Mouse (Mus musculus): ENCODE measurements around the gene Ndufc1. TPM values are rescaled to one million over a fixed set of nuclear protein-coding genes. Genes with fewer than 3 reads are reported as not detected.
"Not testable (repeated sequence)": the region's sequence is repeated elsewhere in the genome, so short reads cannot be mapped to it uniquely, and the experiment has no call there.

The Ndufc1 gene
- total RNA-seq, 2 experiments from 2014 or later: 989 to 1,053 TPM

DNA sequence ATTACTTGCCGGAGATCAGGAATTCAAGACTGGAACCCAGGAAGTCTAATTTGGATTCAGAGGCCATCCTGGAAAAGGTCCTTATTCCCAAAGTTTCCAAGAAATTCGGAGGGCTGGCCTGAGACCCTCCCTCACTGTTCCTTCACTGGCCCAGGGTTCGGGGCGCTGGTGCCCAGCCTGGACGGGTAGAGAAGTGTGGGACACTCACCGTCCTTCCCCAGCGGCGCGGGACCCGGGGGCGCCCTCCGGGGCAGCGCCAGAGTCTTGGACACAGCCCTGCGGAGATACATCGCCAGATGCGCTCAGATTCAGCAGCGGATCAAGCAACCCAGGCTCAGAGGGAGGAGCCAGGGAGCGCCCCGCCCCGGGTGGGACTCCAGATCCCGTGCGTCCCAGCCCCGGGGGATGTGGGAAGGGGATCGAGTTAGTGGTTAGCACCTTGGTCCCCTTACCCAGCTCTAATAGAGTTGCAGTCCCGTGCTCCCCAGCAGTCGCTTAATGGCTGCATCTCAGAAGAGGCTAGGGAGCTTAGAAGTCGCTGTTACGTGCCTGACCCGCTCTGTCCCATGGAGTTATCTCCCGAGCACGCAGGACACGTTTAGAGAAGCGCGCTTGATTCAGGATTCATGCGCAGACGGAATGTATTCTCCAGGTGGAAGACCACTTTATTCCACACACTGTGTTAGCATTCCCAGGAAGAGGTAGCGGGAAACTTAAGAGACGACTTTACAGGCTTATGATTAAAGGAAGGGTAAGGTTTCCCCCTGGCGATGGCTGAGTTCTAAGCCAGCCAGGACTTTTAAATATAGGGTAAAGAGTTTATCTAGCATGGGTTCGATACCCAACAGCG is 12.3 kb downstream of the Ndufc1 start, which contains the start of gene Mgarp:
Gene Mgarp, minus strand, starts transcription at position 520 of the 850 bp plus-strand sequence.
- DNase-seq: peak; percentile 91

DNA sequence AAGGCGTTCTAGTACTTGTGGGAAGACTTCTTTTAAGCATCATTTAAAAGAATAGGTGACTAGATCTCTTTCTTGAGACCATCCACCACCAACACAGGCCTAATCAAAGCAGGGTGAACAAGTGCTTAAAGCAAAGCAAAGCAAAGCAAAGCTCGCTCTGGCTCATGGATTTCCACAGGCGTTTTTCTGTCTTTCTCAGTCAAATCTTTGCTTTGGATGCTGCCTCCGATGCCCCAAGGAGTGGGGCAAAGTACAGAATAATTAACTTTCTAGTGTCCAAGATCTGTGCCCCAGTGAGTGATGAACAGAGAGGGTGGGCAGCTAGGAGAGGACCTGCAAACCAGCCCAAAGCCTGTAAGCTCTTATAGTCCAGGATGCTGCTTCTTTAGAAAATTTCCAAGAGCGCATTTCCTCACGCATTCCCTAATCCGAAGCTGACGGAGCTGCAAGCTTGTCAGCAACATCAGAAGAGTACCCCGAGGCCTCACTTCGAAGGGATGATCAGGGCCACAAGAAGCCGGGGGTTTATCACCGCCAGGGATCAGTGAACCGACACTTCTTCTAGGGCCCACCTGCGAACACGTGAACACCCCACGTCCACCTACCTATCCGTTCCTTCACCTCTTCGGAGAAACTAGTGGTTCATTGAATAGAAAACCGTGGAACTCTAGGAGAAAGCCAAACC is 13.2 kb downstream of the Ndufc1 start:
- no peak for DNase-seq

- DNase-seq: no peak
These were observed 13.9 kb downstream of the Ndufc1 start for GRCm38 (mm10) chr3:51394881-51395280.

DNA sequence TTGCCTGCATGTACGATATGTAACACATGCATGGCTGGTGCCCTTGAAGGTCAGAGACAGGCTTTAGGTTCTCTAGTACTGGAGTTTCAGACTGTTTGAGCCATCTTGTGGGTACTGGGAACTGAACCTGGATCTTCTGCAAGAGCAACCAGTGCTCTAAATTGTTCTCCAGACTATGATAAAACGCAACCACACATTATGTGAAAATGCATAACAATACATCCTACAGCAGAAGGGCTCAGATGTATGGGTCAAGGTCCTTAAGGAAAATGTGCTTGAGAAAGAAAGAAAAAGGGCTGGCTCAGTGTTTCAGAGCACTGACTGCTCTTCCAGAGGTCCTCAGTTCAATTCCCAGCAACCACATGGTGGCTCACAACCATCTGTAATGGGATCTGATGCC is 15.1 kb downstream of the Ndufc1 start:
- no peak for DNase-seq

DNA sequence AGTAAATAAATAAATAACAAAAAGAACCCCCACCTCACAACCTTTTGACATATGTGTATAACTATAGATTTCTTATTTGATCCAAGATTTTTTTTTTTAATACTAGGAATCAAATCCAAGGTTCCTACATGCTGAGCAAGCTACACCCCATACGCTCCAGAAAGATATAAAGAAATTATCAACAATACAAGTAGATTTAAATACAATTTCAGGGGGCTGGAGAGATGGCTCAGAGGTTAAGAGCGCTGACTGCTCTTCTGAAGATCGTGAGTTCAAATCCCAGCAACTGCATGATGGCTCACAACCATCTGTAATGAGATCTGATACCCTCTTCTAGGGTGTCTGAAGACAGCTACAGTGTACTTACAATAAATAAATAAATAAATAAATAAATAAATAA is 15.8 kb downstream of the Ndufc1 start:
- DNase-seq: not testable (repeated sequence)

- peak; percentile 45 for DNase-seq
These were observed 17.2 kb downstream of the Ndufc1 start for GRCm38 (mm10) chr3:51391591-51391990.

- DNase-seq: no peak
These were observed 17.7 kb downstream of the Ndufc1 start for GRCm38 (mm10) chr3:51391095-51391494.

DNA sequence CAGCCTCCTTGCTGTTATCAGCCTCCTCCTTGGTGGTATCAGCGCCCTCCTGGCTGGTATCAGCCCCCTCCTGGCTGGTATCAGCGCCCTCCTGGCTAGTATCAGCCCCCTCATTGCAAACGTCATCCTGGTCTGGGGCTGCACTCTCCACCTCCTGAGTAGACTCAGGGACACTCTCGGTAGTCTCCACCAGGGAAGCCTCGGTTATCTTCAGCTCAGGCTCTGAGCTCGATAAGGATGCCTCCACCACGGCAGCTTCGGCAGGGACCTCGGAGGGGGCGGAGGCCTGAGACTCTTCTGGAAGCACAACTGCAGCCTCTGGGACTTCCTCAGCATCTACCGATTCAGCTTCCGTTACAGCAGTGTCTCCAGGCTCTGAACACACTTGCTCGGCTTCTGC is 19.9 kb downstream of the Ndufc1 start:
- DNase-seq: no peak

GRCm38 (mm10) chr3:51387868-51388381 is 20.9 kb downstream of the Ndufc1 start:
- DNase-seq: no peak

DNA sequence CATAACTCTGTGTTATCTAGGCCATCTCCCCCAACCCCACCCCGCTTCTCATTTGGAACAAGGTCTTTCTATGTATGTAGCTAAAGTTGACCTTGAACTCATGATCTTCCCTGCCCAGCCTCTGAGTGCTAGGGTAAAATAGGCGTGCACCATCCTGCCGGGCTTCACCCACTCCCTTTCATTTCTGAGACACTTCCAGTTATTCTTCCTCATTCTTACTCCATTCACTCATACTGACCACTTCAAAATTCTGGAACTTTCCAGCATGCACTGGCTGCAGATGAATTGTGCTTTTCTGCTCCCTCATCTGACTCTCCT is 21.7 kb downstream of the Ndufc1 start:
- no peak for DNase-seq

GRCm38 (mm10) chr3:51386441-51387133 is 22.2 kb downstream of the Ndufc1 start:
- peak; percentile 50 for DNase-seq

DNA sequence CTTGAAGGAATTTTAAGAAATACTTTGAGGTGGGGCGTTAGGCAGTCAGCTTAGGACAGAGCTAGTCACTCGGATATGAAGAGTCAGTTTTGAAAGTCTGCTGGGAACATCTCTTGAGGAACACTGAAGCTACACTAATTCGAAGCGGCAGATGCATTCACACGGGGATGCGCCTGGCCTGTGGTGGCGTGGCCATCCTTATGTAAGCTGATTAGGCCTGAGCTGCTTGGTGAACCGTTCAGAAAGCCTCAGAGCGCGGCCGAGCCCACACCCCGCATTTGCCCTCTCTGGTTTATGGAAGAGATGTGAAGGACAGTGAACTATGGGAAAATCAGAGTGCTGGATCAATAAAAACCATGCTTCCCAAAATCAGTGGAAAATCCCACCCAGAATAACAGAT is 25.4 kb downstream of the Ndufc1 start:
- DNase-seq: no peak

DNA sequence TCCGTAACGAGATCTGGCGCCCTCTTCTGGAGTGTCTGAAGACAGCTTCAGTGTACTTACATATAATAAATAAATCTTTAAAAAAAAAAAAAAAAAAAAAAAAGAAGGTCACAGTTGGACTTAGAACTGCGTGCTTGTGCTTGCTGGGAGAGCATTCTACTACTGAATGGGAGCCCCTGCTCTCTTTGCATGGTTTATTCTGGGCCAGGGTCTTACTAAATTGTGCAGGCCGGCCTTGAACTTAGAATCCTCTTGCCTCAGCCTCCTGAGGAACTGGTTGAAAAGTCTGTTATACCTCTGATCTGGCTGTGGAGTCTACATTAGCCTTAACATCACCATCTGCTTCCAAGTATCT is 28.2 kb downstream of the Ndufc1 start:
- no peak for DNase-seq

DNA sequence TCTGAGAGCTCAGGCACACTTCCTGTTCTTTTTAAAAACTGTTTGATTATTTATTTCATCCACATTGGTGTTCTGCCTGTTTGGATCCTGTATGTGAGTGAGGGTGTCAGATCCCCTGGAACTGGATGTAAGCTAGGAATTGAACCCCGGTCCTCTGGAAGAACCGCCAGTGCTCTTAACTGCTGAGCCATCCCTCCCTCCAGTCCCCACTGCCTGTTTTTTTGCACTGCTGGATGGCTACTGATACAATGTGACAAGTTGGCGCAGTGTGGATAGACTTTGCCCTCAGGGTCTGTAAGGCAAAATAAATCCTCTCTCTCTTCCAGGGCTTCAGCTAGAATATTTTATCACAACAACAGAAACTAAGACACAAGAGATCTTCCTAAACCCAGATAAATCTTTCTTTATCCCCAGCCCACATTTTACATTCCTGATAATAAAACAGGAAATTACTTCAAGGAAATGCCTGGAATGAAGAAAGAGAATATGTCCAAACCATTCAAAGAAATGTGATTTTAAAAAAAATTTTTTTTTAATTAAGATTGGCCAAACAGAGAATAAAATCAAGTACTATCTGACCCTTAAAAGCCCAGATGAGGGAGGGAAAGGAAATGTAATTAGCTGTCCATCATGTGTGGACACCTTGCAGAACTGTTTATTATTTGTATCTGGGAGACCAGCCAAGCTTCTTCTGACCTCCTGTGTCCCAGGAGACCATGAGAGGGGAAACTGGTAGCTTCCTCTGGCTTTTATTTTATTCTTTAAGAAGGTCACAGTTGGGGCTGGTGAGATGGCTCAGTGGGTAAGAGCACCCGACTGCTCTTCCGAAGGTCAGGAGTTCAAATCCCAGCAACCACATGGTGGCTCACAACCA is 28.8 kb downstream of the Ndufc1 start:
- DNase-seq: no peak

DNA sequence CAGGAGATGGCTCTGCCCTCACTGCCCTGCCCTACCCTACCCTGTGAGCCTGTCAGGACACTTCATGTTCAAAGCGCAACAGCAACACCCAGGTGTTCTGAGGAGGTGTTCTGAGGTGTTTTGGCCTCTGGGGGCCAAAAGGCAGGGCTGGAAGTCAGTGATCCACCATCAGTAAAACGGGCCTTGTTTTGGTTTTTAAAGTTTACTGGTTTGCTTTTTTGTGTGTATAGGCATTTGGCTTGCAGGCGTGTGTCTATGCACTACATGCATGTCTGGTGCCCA is 30.2 kb downstream of the Ndufc1 start:
- no peak for DNase-seq

DNA sequence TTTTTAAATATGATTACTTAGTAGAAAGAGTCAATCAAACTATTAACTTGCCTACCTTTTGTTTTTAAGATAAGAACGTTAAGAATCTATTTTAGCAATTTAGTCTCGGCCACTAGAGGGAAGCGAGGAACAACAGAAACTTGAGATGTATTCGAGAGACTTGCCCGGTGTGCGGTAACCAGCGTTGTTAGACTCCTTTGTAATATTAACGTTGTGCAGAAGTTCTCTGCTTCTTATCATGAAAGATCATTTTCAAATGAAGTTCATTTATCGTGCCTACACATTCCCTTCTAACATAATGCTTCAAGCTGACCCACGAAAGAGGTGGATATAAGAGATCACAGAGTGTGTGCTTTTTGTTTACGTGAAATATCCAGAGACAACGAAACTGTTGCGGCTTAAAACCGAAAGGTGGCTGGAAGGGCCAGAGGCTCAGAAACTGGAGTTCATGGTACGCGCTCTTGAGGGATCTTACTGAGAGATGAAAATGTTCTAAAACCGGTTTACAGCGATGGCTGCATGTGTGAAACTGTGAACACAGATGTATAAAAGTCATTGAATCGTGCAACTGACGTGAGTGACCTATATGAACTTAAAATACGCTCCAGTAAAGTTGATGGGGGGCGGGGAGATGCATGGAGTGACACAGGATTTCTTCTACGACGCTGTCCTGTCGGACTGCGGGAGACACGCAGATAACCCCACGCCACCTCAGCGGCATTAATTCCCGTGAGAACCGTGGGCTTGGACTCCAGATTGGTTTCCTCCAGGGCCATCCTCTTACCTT is 30.7 kb downstream of the Ndufc1 start:
- DNase-seq: peak; percentile 46

GRCm38 (mm10) chr3:51375307-51376265 is 33.2 kb downstream of the Ndufc1 start:
- DNase-seq: peak; percentile 69

- no peak for DNase-seq
These were observed 35.2 kb downstream of the Ndufc1 start for GRCm38 (mm10) chr3:51373544-51373943.

DNA sequence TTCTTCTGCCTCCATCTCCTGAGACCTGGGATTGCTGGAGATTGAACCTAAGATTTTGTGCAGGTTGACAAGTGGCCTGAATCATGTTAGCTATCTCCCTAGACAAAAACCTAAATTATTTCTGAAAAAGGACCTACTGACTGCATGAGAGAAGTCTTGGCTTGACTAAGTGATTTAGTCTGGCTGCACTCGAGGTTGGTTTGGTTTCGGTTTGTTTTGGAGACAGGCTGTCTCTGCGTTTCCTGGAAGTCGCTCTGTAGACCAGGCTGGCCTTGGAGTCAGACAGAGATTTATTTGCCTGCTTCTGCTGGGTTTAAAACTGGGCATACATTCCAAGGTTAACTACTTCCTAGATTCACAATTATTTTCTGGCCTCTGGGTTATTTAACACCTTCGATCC is 35.9 kb downstream of the Ndufc1 start:
- DNase-seq: peak; percentile 63

DNA sequence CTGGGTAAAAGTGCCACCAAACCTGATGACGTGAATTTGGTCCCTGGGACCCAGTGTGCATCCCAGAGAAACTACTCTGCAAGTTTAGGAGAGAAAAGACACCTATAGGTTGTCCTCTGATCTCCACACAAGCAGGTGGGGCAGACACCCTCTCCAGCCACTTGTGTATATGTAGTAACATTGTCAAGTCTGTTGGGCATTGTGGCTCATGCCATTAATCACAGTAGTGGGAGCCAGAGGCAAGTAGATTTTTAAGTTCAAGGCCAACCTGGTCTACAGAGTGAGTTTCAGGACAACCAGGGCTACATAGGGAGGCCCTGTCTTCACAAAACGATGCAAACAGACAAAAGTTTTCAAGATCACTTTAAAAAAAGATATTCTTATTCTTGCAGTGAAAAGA is 37.0 kb downstream of the Ndufc1 start:
- DNase-seq: no peak
